Mouse (Mus musculus) cerebellum, adult 2 months (tissue): ENCODE measurements around the gene Zfp28. TPM values are rescaled to one million over a fixed set of nuclear protein-coding genes. Genes with fewer than 3 reads are reported as not detected.
A peak's percentile ranks its signal among the peaks of the same experiment; 100 is the strongest.

Experiments used
- DNase-seq, 2 experiments: peaks; one replicate each; pipeline ENCODE4 v3.0.0; 2021
- H3K27ac ChIP-seq: fragments of 200-500 bp; 2 replicates; pipeline ENCODE4 v1.5.1; 2012; ENCODE audit warnings: low read length, control low read depth, inconsistent platforms; ENCODE audit not compliant: insufficient read depth
- H3K27me3 ChIP-seq: fragments of 200-500 bp; 2 replicates; pipeline ENCODE4 v1.6.1; 2012; ENCODE audit warnings: inconsistent platforms, mild to moderate bottlenecking, low read length, moderate library complexity; ENCODE audit not compliant: control insufficient read depth, insufficient read depth
- H3K4me1 ChIP-seq: fragments of 200-500 bp; 2 replicates; pipeline ENCODE4 v1.6.1; 2011; ENCODE audit warnings: low read length; ENCODE audit not compliant: control insufficient read depth, insufficient read depth
- H3K4me3 ChIP-seq: fragments of 200-500 bp; replicated peaks from 2 replicates; pipeline ENCODE3; 2011; ENCODE audit warnings: mild to moderate bottlenecking, low read depth, low read length, control low read depth; ENCODE audit not compliant: insufficient read depth
- CTCF ChIP-seq: fragments of 200-500 bp; IDR thresholded peaks from 2 replicates; pipeline ENCODE4 v1.5.1; 2011; ENCODE audit warnings: low read depth, mild to moderate bottlenecking, control low read depth, low read length, moderate library complexity, borderline replicate concordance; ENCODE audit not compliant: insufficient read depth
- POLR2A ChIP-seq: fragments of 200-500 bp; IDR thresholded peaks from 2 replicates; pipeline ENCODE4 v1.6.1; 2011; ENCODE audit warnings: low read length, control low read depth, borderline replicate concordance; ENCODE audit not compliant: insufficient read depth
- WGBS: fragments of 180-500 bp; shearing (Covaris S2); methylation state at CpG from one replicate; pipeline ENCODE4 v1.1.7; 2018; 5-methylcytosine and 5-hydroxymethylcytosine counted together
- polyA plus RNA-seq: library from polyadenylated mRNA; depleted of rRNA; stranded (reverse); fragments of >200 nt; gene quantifications from 2 replicates; pipeline ENCODE4 v1.2.3, GENCODE M21; 2012; rRNA removed

The Zfp28 gene
- polyA plus RNA-seq, 1 experiment: 8.7 TPM

GRCm38 (mm10) chr7:6414626-6415441 is 31.7 kb downstream of the Zfp28 start:
- WGBS: 4% methylated on average over 22 of the region's 22 CpGs
- Histone ChIP-seq H3K4me3 (peak overlapping the region; percentile 48), H3K4me1 (no peaks in the 10 kb centered on the region), H3K27ac (no peak overlapping the region), H3K27me3 (no peaks in the 10 kb centered on the region)
- DNase-seq: peak in 1 of 2 experiments; percentile 22
- no peak for TF ChIP-seq POLR2A
- no peak for TF ChIP-seq CTCF

- 11% methylated on average over 8 of the region's 8 CpGs for WGBS
- TF ChIP-seq POLR2A: no peak
- TF ChIP-seq CTCF: no peak
- H3K27ac ChIP-seq: no peak overlapping the region
- DNase-seq: peak in 1 of 2 experiments; percentile 12
- peak overlapping the region; percentile 48 for H3K4me3 ChIP-seq
- H3K27me3 ChIP-seq: no peaks in the 10 kb centered on the region
- no peaks in the 10 kb centered on the region for H3K4me1 ChIP-seq
Measured at GRCm38 (mm10) chr7:6415442-6415787, 32.3 kb downstream of the Zfp28 start.

GRCm38 (mm10) chr7:6419894-6420293 is 36.8 kb downstream of the Zfp28 start:
- no peaks in the 10 kb centered on the region for H3K27me3 ChIP-seq
- no peaks in the 10 kb centered on the region for H3K4me1 ChIP-seq
- 71% methylated on average over 6 of the region's 6 CpGs for WGBS
- H3K27ac ChIP-seq: no peak overlapping the region
- no peak overlapping the region for H3K4me3 ChIP-seq
- no peak for DNase-seq
- TF ChIP-seq POLR2A: no peak
- no peak for TF ChIP-seq CTCF

GRCm38 (mm10) chr7:6429381-6429780 is 46.3 kb downstream of the Zfp28 start:
- Histone ChIP-seq H3K27ac (no peak overlapping the region), H3K4me3 (no peak overlapping the region), H3K27me3 (no peaks in the 10 kb centered on the region), H3K4me1 (no peaks in the 10 kb centered on the region)
- DNase-seq: no peak
- TF ChIP-seq CTCF (no peak), POLR2A (no peak)
- 87% methylated on average over 3 of the region's 3 CpGs for WGBS

GRCm38 (mm10) chr7:6430342-6430741 is 47.2 kb downstream of the Zfp28 start:
- TF ChIP-seq POLR2A: no peak
- TF ChIP-seq CTCF: peak; percentile 43; the same call in 1 of the 2 replicates
- H3K4me3 ChIP-seq: no peak overlapping the region
- DNase-seq: no peak
- no peaks in the 10 kb centered on the region for H3K4me1 ChIP-seq
- H3K27me3 ChIP-seq: no peaks in the 10 kb centered on the region
- WGBS: 39% methylated on average over 2 of the region's 2 CpGs
- H3K27ac ChIP-seq: no peak overlapping the region

- Histone ChIP-seq H3K4me3 (no peak within 1 kb of the TSS), H3K27ac (no peak within 1 kb of the TSS), H3K4me1 (no peaks in the 10 kb centered on the region), H3K27me3 (no peaks in the 10 kb centered on the region)
- TF ChIP-seq POLR2A (no peak), CTCF (no peak)
- WGBS: 79% methylated on average over 3 of the region's 3 CpGs
- no peak for DNase-seq
Measured at GRCm38 (mm10) chr7:6438388-6438787, 55.3 kb downstream of the Zfp28 start, which contains the start of gene Olfr1344. Olfr1344 (plus strand) TSS chr7:6438688.

- Histone ChIP-seq H3K27me3 (no peaks in the 10 kb centered on the region), H3K27ac (no peak overlapping the region), H3K4me3 (no peak overlapping the region), H3K4me1 (no peaks in the 10 kb centered on the region)
- no peak for DNase-seq
- 28% methylated on average over 2 of the region's 2 CpGs for WGBS
- no peak for TF ChIP-seq CTCF
- no peak for TF ChIP-seq POLR2A
Measured at GRCm38 (mm10) chr7:6441173-6441572, 58.1 kb downstream of the Zfp28 start.

Other genes starting within 250 kb of the Zfp28 start
- 45.2 and 45.9 TPM in 2 replicates for gene Zfp787, start 227.3 kb upstream of the Zfp28 start, polyA plus RNA-seq
- 52.0 and 52.2 TPM in 2 replicates for gene Zfp444, start 211.1 kb upstream of the Zfp28 start, polyA plus RNA-seq
- gene Galp, start 186.2 kb upstream of the Zfp28 start, polyA plus RNA-seq: not detected in 2 replicates
- not detected in 2 replicates for gene Zscan5b, start 161.0 kb upstream of the Zfp28 start, polyA plus RNA-seq
- gene Epp13, start 130.6 kb upstream of the Zfp28 start, polyA plus RNA-seq: not detected in 2 replicates
- 7.9 and 8.8 TPM in 2 replicates for gene Zfp667, start 96.7 kb upstream of the Zfp28 start, polyA plus RNA-seq
- 5.6 and 6.9 TPM in 2 replicates for gene Zfp583, start 52.0 kb upstream of the Zfp28 start, polyA plus RNA-seq
- gene Gm3854, start 39.5 kb upstream of the Zfp28 start, polyA plus RNA-seq: 3.0 and 3.2 TPM in 2 replicates
- 4.7 and 5.6 TPM in 2 replicates for gene Zfp78, start 20.0 kb upstream of the Zfp28 start, polyA plus RNA-seq
- 16.1 and 19.1 TPM in 2 replicates for gene Smim17, start 15.4 kb downstream of the Zfp28 start, polyA plus RNA-seq
- gene Gm20715, start 27.0 kb downstream of the Zfp28 start, polyA plus RNA-seq: 0.22 and 0.31 TPM in 2 replicates
- 2.3 and 2.7 TPM in 2 replicates for gene Olfr1344, start 55.4 kb downstream of the Zfp28 start, polyA plus RNA-seq
- gene Olfr1336, start 72.9 kb downstream of the Zfp28 start, polyA plus RNA-seq: not detected in 2 replicates
- not detected in 2 replicates for gene Olfr1346, start 83.8 kb downstream of the Zfp28 start, polyA plus RNA-seq
- gene Olfr5, start 103.6 kb downstream of the Zfp28 start, polyA plus RNA-seq: not detected in 2 replicates
- gene Olfr1347, start 116.5 kb downstream of the Zfp28 start, polyA plus RNA-seq: not detected in 2 replicates
- gene Olfr1348, start 125.5 kb downstream of the Zfp28 start, polyA plus RNA-seq: not detected in 2 replicates
- not detected in 2 replicates for gene Olfr1349, start 139.7 kb downstream of the Zfp28 start, polyA plus RNA-seq
- gene Olfr1350, start 181.5 kb downstream of the Zfp28 start, polyA plus RNA-seq: not detected in 2 replicates